Mouse (Mus musculus): Measurements from ENCODE around the gene Gm13278.
"Not testable (repeated sequence)": the region's sequence is repeated elsewhere in the genome, so short reads cannot be mapped to it uniquely, and the experiment has no call there.

DNA sequence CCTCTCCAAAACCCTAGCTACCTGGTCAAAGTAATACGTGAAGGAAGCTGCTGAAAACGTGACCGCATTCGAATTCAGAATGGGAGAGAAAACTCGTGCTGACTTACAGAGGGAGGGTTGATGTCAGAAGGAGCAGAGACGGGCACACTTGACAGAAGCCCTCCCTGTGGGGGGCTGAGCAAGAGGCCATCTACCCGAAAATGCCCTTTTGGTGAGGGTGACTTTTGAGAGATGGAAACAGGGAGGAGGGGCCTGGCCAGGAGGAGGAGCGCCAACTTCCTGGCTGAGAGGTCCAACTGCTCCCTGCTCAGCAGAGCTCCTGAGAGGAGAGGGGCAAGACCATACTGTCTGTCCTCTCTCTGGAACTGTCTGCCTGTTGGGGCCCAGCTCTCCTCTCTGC, 13.9 kb downstream of the Gm13278 start, which contains the start of gene Gm13288:
- TF ChIP-seq CTCF, POLR2A (IDR thresholded peaks at IDR 0.05; ENCODE audit: insufficient read depth, low read depth, low read length): not testable (repeated sequence)
